Mouse (Mus musculus) olfactory bulb, adult 2 months (tissue): ENCODE measurements around the gene Itgb7.

Experiments used
- CTCF ChIP-seq: fragments of 200-500 bp; IDR thresholded peaks from 2 replicates; pipeline ENCODE4 v1.5.1; 2012; ENCODE audit warnings: low read depth, mild to moderate bottlenecking, low read length, moderate library complexity; ENCODE audit not compliant: insufficient read depth
- POLR2A ChIP-seq: fragments of 200-500 bp; IDR thresholded peaks from 2 replicates; pipeline ENCODE4 v1.6.1; 2012; ENCODE audit warnings: mild to moderate bottlenecking, low read depth, low read length, moderate library complexity; ENCODE audit not compliant: insufficient read depth

GRCm38 (mm10) chr15:102217325-102217724, 14.4 kb downstream of the Itgb7 start:
- TF ChIP-seq CTCF: no peak
- TF ChIP-seq POLR2A: no peak
